Mouse (Mus musculus) telencephalon, adult 2 months (tissue): Measurements from ENCODE around the gene Mrrf.
A peak's percentile ranks its signal among the peaks of the same experiment; 100 is the strongest.

ENCODE experiments used
- DNase-seq: peaks from one replicate; pipeline ENCODE4 v3.0.0-alpha.2; 2011; ENCODE audit warnings: low read depth, low spot score

Gene Mrrf

DNA sequence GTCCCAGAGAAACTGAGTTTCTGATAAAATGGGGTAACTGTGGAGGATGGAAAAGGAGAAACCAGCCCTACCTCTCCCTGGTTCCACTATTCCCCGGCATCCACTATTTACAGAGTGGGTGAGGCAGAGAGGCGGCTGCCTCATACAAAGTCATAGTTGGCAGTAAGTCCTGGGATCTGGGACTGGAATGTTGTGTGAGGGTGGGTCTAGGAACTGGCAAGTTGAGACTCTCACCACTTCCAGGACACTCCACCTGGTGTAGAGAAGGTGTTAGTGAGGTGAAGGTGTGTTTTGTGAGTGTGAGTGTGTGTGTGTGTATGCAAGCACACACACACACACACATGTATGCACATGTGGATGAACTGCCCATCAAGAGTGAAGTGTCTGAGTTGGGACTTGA, 64.6 kb downstream of the Mrrf start:
- no peak for DNase-seq

DNA sequence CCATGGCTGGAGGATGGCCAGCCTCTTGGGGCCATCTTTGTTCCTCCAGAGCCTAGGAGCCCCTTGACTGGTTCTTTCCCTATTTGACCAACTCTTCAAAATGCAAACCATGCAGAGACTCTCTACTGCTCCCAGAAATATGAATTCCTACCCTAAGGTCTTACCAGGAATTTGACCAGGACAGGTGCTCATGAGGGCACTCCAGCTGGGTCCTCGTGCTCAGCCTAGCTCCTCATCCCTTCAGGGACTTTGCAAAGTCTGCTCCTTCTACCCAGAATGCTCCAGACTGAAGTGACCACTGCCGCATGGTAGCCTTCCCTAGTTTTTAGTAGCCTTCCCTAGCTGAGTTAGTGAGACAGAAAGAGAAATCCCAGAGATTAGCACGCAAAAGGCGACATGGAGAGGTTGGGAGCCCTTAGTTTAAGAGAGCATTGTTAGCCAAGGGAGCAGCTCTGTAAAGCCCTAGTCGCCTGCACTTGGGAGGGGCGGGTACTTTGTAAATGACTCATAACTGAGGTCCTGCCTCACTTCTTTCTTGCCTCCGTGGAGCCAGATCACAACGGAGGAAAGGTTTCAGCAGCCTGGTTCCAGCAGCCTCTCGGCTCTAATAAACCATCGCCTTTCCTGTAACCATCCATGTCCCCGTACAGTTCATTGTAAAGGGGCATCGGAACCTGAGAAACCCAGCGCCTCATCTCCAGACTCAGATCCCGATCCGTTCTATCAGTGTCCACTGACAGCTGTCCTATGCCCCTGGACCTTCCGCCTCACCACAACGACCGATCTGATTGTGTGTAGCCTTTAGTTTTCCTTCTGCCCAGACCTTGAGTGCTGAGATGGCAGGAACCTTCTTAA, 65.8 kb downstream of the Mrrf start:
- DNase-seq = no peak

DNA sequence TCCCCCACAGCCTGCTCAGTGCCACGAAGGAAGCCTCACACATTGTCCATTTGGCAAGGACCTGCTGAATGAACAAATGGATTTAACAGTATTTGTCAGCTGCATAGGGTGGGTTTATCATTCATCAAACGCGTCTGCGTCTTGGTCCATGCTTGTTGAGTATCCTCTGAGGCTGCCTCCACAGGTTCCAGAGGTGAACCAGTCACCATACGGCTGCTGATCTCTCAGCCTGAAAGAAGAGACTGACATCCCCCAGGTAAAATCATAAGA, 66.4 kb downstream of the Mrrf start:
- no peak for DNase-seq

DNA sequence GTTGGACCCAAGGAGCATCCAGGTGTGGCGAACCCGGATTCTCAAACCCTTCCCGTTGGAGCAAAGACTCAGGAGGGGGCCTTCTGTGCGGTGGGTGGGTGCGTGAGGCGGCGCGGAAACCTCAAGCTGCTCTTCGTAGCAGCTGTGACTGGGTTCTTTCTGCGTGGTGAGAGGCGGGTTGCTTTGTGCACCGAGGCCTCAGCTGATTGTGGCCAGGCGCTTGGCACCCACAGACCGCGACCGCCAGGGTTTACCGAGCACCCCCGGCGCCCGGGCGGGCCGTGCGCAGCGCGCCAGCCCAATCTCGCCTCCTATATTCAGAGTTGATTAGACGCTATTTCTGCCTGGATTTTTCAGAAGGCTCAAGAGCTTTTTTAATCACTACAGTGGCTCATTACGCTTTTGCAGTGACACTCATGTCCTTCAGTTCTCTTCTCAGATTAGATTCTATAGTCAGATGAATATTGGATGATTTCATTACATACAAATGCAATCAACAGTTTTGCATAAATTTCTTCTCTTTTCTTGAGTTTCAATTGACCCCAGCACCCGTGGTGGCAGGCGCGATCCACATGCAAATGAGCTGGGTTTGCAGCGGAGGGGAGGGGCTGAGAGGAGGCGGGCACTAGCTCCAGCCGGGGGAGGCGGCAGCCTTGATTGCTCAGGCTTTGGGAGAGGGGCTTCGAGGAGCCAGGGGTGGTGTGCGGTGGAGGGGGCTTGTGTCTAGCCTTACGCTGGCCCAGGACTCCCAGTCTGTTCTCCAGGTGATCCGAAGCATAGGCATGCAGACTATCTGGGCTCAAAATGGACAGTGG, 67.0 kb downstream of the Mrrf start:
- DNase-seq = no peak

DNA sequence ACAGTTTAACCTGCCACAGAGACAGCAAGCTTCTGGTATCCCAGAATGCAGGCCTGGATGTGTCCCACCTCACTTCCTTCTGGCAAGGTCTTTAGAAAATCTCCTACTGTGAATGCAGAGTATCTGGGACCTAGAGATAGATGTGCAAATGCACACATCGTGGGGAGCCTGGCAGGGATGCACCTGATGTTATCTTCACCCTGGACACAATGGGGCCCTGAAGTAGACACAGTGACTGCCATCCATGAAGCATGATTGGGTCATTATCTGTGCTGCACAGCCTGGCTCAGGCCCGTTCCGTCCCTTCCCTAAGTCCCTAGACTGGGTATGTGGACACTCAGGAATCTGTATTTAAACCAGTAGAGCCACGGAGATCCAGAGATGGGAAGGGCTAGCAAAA, 68.4 kb downstream of the Mrrf start:
- no peak for DNase-seq

DNA sequence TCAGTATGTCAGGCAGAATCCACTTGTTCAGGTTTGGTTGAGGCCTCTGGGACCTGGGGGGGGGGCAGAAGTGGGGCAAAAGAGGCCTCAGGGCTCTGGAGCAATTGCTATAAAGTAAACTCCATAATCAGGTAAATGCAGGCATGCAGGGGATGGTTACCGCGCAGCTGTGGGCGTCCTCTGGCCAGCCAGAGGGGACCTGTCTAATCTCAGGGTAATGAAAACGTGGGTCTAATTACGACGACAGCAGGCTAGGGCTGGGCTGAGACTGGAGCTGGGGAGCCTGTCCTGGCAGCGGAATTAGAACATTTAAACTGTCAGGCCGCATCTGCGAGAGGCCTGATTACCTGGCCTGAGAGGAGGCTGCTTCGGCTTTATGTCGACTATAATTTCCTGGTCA, 70.9 kb downstream of the Mrrf start:
- no peak for DNase-seq

GRCm38 (mm10) chr2:36210796-36211195, 74.6 kb downstream of the Mrrf start:
- DNase-seq = no peak

DNA sequence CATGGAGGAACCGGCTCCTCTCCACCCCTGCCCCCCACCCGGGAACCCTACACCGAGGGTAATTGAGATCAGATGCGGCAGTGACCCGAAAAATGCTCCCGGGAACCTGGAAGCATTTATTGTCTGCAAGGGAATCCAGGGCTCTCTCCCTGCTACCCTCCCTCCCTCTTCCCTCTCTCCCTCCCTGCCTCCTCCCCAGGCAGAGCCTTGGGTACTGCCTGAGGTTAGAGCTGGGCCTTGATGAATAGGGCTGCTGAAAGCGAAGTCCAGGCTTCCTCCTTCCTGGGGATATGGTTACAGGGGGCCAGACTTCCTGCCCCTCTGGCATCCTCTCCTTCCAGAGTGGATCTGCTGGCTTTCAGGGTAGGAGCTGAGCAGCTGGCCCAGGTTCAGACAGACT, 75.6 kb downstream of the Mrrf start:
- no peak for DNase-seq

- no peak for DNase-seq
Measured at GRCm38 (mm10) chr2:36213108-36213507, 76.9 kb downstream of the Mrrf start.

GRCm38 (mm10) chr2:36214023-36214422, 77.8 kb downstream of the Mrrf start:
- peak; percentile 48 for DNase-seq

DNA sequence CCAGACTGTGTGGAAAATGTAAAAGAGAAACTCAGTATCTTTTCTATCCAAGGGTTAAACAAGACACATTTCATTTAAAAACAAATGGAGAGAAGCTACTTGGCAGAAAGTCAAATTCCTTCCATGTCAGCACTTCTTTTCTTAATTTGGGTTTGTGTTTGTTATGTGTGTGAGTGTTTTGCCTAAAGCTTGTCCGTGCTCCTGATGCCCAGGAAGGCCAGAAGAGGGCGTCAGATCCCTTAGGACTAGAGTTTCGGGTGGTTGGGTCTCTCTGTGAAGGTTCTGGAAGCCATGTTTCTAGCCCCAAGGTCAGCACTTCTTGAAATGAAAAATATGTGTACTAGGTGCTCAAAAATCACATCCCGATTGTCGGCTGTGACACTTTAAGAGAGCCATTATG, 78.2 kb downstream of the Mrrf start:
- no peak for DNase-seq

- no peak for DNase-seq
Measured at GRCm38 (mm10) chr2:36215203-36215739, 79.1 kb downstream of the Mrrf start.

DNA sequence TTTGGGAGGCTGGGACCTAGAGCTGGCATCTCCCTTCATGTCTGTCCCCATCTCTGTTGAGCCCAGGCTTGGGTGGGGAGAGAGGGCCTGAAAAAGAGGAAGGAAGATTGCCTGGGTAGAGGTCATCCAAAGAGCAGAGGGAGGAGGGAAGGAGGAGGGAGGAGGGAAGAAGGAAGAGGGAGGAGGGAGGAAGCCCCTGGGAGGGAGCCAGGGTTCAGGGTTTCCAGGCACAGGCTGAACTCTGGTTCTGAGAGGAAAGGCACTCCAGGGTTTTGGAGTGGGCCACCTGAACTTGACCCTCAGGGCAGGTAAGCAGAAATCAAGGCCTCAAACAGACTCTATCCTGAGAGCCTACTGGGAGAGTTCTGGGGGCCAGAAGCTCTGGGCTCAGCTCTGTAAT, 80.4 kb downstream of the Mrrf start:
- no peak for DNase-seq

DNA sequence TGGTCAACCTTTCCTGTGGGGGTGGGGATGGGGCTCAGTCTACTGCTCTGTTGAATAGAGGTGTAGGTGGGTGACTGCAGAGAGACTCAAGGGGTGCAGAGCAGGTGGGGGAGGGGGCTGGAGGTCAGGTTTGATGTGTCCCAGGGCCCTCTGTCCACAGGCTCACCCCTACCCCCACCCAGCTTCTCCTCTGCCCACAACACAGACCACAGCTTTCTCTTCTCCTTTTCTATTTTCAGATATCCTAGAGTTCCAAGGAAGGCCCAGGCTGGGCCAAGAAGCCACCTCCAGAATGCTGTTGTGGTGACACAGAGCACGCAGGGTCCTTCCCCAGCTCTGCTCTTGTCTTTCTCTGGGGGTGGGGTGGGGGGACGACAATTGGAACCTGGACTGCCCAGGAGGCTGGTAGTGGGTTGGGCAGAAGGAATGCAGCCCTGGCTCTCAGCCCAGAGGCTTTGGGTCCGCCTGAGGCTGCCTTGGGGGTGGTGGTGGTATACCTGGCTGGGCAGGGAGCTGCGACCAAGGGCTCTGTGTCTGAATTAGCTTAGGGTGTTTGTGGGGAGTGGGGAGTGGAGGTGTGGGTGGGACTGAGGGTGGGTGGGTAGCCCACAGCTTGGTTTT, 80.9 kb downstream of the Mrrf start:
- DNase-seq = no peak

- DNase-seq = no peak
Measured at GRCm38 (mm10) chr2:36217692-36218233, 81.6 kb downstream of the Mrrf start.

- DNase-seq = no peak
Measured at GRCm38 (mm10) chr2:36220106-36220505, 83.9 kb downstream of the Mrrf start.

DNA sequence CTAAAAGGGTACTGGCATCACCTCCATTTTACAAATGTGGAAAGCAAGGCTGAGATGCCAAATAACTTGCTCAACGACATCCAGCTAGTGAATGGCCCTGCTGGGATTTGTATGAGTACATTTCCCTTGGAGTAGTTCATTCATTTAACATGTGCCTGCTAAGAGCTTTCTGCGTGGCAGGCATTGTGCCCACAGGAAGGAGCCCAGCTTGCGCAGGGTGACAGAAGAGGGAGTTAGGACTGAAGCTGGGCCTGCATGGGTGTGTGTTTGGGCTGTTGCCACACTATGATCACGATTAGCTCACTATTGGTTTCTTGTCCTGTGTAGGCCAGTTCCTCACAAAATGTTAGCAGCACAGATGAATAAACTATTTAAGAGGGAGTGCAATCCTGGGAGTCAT, 84.7 kb downstream of the Mrrf start:
- DNase-seq = no peak

DNA sequence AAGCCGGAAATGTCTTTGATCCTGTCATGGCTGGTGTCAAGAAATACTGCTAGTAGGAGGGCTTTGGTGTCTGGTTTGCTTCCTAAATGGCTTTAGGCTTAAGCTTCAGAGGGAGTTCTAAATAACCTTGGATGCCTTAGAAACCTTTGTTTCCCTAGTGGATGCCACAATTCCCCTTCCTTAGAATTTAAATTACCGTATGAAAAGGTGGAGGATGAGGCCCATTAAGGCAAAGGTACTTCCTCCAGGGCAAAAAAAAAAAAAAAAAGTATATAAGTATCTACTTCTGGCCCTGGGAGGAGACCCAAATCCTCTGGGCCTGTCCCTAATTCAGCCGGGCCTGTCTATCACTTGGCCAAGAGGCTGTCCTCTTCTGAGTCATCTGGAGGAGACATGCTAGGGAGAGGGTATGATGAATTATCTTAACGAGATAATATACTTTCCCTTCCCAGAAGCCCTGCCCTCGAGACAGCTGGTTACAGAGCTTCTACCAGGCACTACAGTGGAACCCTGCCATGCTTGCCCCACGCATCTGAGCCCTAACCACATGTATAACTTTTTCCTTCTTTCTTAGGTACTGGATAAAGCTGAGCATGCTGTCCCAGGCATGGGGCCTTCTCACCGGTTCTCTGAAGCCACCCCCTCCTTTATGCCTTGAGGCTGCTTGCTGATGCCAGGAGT, 86.1 kb downstream of the Mrrf start:
- DNase-seq = no peak

- no peak for DNase-seq
Measured at GRCm38 (mm10) chr2:36223436-36223835, 87.2 kb downstream of the Mrrf start.

DNA sequence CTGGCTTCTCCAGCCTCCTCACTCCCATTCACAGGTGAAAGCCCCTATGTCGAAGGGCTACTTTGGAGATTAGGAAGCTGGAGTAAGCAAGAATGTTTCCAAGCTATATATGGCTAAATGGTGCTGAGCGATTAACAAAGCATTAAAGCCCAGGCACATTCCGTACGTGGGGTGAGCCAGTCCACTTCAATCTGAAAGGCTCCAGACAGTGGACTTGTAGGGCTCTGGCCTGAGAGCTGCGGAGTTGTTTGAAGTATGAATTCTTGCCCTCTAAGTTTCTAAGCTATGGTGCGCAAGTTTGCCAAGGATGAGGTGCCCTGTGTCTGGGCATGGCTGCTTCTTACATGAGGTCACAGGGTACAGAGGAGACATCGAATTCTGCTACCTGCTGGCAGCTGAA, 88.0 kb downstream of the Mrrf start:
- DNase-seq = no peak

GRCm38 (mm10) chr2:36224599-36224998, 88.4 kb downstream of the Mrrf start:
- DNase-seq = no peak

- DNase-seq = no peak
Measured at GRCm38 (mm10) chr2:36230366-36230765, 94.2 kb downstream of the Mrrf start, which contains the start of gene Ptgs1. TSS of gene Ptgs1 (plus strand) at chr2:36230426.
